Mouse (Mus musculus) kidney, embryonic 16.5 days (tissue): ENCODE results near the gene Cd151. TPM values are rescaled to one million over a fixed set of nuclear protein-coding genes. Genes with fewer than 3 reads are reported as not detected.

Source experiments
- ATAC-seq: fragments of 200-750 bp; cut with Nextera tagmentation; 2 replicates; pipeline ENCODE4 v1.8.0; 2017; ENCODE audit warnings: moderate TSS enrichment; ENCODE audit not compliant: low FRiP score, low TSS enrichment
- H3K27ac ChIP-seq: fragments of 300-500 bp; sonication (generic); 2 replicates; pipeline ENCODE4 v1.5.1; 2014; ENCODE audit warnings: low read length
- H3K27me3 ChIP-seq: fragments of 300-500 bp; sonication (generic); 2 replicates; pipeline ENCODE4 v1.6.1; 2014; ENCODE audit warnings: low read length, control low read depth, mixed read lengths; ENCODE audit not compliant: insufficient read depth
- H3K36me3 ChIP-seq: fragments of 300-500 bp; sonication (generic); 2 replicates; pipeline ENCODE4 v1.6.1; 2014; ENCODE audit warnings: low read length, control low read depth, mixed read lengths; ENCODE audit not compliant: insufficient read depth
- H3K4me1 ChIP-seq: fragments of 300-500 bp; sonication (generic); 2 replicates; pipeline ENCODE4 v1.6.1; 2014; ENCODE audit warnings: low read length, control low read depth, mixed read lengths; ENCODE audit not compliant: insufficient read depth
- H3K4me2 ChIP-seq: fragments of 300-500 bp; sonication (generic); replicated peaks from 2 replicates; pipeline ENCODE4 v1.6.1; 2014; ENCODE audit warnings: low read depth, low read length
- H3K4me3 ChIP-seq: fragments of 300-500 bp; sonication (generic); 2 replicates; pipeline ENCODE4 v1.5.1; 2014; ENCODE audit warnings: mild to moderate bottlenecking, low read length
- H3K9ac ChIP-seq: fragments of 300-500 bp; sonication (generic); replicated peaks from 2 replicates; pipeline ENCODE4 v1.6.1; 2014; ENCODE audit warnings: low read length
- H3K9me3 ChIP-seq: fragments of 300-500 bp; sonication (generic); 2 replicates; pipeline ENCODE4 v1.6.1; 2016; ENCODE audit warnings: low read length, control low read depth
- WGBS: fragments of 180-500 bp; shearing (Covaris S2); extraction: QIAGEN DNeasy Blood & Tissue Kit; methylation state at CpG from one replicate; pipeline ENCODE4 v1.1.7; 2014; 5-methylcytosine and 5-hydroxymethylcytosine counted together
- polyA plus RNA-seq: library from polyadenylated mRNA; unstranded; fragments of >200 nt; fragmentation: Nextera tagmentation; extraction: Ambion mirVana; gene quantifications from 2 replicates; pipeline ENCODE4 v1.2.1, GENCODE M21; 2015

Gene Cd151
- polyA plus RNA-seq, 1 experiment from 2014 or later = 54.3 TPM

DNA sequence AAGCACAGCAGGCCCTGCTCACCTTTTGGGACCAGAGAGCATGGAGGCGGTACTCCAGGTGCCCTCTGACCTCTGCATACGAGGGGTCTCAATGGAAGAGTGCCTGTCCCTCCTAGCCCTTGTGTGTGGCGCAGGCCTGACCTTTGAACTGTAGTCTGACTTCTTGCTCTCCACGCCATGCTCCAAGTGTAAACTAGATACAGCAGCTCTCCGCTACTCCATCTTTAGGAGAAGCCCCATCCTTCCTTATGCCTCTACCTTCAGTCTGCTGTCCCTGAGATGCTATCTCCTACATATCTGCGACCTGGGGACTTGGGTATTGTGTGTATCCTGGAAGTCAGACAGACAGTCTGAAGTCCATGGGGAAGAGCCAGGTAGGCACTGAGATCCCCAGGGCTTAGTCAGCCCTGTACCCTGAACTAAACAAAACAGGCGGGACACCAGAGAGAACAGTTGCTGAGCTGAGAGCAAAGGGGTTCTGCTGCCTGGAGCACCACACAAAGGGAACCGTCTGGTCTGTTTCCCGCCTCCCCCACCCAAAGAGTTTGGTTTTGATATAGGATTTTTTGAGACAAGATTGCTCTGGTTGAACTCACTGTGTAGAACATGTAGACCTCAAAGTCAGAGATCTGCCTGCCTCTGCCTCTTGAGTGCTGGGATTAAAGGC is 31.2 kb upstream of the Cd151 start:
- Histone ChIP-seq H3K4me2 (peak overlapping the region; percentile 87; the same call in 1 of the 2 replicates), H3K27ac (no peak overlapping the region), H3K4me1 (peaks cover 32% of the 10 kb centered on the region), H3K9ac (no peak overlapping the region), H3K4me3 (0 out of 2 replicates have a peak overlapping the region, but pooled peaks have one; percentile 57), H3K27me3 (no peaks in the 10 kb centered on the region), H3K36me3 (peaks cover 43% of the 10 kb centered on the region), H3K9me3 (no peaks in the 10 kb centered on the region)
- 78% methylated on average over 9 of the region's 9 CpGs for WGBS
- no peak for ATAC-seq

GRCm38 (mm10) chr7:141436523-141436892 is 30.7 kb upstream of the Cd151 start:
- Histone ChIP-seq H3K9ac (peak overlapping the region; percentile 77), H3K4me1 (peaks cover 32% of the 10 kb centered on the region), H3K9me3 (no peaks in the 10 kb centered on the region), H3K36me3 (peaks cover 38% of the 10 kb centered on the region), H3K27me3 (no peaks in the 10 kb centered on the region), H3K27ac (no peak overlapping the region), H3K4me3 (peak overlapping the region; percentile 58), H3K4me2 (peak overlapping the region; percentile 93)
- ATAC-seq = no peak
- 55% methylated on average over 2 of the region's 2 CpGs for WGBS

DNA sequence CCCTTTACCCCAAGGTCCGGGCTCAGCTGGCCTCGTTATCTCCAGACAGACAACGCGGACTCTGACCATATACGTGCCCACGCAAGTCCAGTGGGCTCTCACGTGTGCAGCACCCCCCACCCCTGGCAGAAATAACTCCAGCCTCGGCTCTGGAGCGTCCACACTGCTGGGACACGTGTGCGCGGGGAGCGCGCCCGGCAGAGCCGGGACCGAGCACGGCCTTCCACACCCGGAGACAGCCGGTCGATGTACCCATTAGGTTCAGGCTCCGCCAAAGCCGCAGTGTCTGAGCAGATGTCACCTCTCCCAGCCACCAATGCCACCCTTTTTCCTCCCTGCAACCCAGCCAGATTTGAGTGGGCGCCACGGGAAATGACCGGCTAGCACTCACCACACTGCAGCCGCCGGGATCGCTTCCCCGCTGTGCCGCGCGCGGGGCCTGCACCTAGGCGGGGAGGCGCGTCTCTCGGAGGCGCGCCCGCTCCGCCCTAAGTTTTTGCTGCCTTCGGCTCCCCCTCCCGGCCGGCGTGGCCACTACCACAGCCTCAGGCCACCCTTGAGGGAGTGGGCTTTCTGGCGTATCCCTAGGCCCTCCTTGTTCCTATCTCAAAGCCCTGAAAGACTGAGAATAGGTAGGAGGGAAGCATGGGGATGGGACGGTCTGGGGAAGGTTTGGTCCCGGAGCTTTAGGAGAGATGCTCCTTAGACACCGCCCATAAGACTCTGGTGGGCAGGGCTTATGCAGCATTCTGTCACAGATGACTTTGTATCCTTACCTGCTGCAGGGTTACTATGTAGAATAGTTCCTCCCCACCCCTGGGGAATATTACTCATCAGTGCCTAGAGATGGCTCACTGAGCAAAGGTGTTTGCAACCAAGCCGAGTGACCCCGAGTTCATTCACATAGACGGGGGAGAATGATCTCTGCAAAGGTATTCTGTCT is 29.7 kb upstream of the Cd151 start, which contains the start of gene Slc25a22:
Slc25a22 (minus strand) TSS at position 715 of the 943 bp plus-strand sequence.
- no peaks in the 10 kb centered on the region for H3K27me3 ChIP-seq
- H3K4me1 ChIP-seq = peaks cover 41% of the 10 kb centered on the region
- H3K4me2 ChIP-seq = peak within 1 kb of the TSS; percentile 93
- H3K9ac ChIP-seq = peak within 1 kb of the TSS; percentile 77
- H3K27ac ChIP-seq = no peak within 1 kb of the TSS
- peaks cover 29% of the 10 kb centered on the region for H3K36me3 ChIP-seq
- no peaks in the 10 kb centered on the region for H3K9me3 ChIP-seq
- H3K4me3 ChIP-seq = peak within 1 kb of the TSS; percentile 58
- 6% methylated on average over 53 of the region's 53 CpGs for WGBS
- peak; percentile 69 for ATAC-seq

DNA sequence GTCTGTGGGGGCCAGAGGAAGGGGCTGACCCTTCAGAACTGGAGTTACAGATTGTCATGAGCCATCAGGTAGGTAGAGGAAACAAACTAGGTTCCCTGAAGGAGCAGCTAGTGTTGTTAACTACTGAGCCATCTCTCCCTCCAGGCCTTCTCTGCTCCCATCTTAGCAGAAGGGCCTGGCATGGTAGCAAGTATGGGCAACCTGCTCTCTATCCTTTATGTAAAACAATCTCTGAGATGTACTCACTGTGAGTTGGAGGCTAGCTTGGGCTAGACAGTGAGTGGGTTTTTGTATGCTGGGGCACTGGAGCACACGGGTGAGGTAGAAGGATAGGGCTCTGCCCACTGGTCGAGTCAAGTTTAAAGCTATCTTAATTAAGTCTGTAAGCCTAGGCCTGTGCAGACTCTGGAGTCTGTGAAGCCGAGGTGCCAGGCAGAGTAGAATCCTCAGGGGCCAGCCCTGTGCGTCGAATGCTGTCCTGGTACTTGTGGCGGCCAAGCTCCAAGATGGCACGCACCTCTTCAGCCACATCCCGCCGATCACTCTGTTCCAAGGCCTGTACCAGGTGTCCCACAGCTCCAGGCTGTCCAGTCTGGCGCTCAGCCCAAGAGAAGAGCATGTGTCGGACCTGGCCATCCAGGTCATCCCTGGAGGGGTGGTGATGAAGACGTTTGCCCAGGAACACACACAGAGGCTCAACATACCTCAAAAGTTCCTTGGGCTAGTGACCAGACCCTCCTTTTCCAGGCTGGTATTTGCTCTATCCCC is 28.8 kb upstream of the Cd151 start:
- Histone ChIP-seq H3K9me3 (no peaks in the 10 kb centered on the region), H3K9ac (no peak overlapping the region), H3K4me3 (no peak overlapping the region), H3K4me1 (peaks cover 50% of the 10 kb centered on the region), H3K27ac (no peak overlapping the region), H3K27me3 (no peaks in the 10 kb centered on the region), H3K4me2 (no peak overlapping the region), H3K36me3 (peaks cover 22% of the 10 kb centered on the region)
- 91% methylated on average over 12 of the region's 12 CpGs for WGBS
- no peak for ATAC-seq

GRCm38 (mm10) chr7:141439140-141439679 is 28.0 kb upstream of the Cd151 start:
- Histone ChIP-seq H3K36me3 (peaks cover 19% of the 10 kb centered on the region; the same call in 1 of the 2 replicates), H3K4me2 (no peak overlapping the region), H3K4me1 (peaks cover 49% of the 10 kb centered on the region), H3K27ac (no peak overlapping the region), H3K9me3 (no peaks in the 10 kb centered on the region), H3K9ac (no peak overlapping the region), H3K27me3 (no peaks in the 10 kb centered on the region), H3K4me3 (no peak overlapping the region)
- 96% methylated on average over 10 of the region's 10 CpGs for WGBS
- no peak for ATAC-seq

DNA sequence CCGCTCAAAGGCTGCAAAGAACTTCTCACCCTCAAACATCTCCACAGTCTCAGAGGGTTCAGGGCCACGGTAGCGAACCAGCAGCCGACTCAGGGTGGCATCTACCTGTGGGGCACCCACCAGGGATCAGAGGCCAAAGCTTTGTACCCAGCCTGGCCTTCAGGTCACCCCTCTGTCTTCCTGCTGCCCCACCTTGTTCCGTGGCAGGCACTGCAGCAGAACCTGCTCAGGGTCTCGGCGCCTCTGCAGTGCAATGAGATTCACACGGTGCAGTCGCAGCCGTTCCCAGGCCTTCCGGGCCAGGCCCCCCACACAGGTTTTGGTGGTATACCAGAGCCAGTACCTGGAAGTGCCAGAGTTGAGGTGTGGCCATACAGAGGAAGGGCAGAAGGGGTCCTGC is 27.4 kb upstream of the Cd151 start:
- H3K4me2 ChIP-seq = no peak overlapping the region
- no peak overlapping the region for H3K4me3 ChIP-seq
- peaks cover 43% of the 10 kb centered on the region for H3K4me1 ChIP-seq
- H3K9ac ChIP-seq = no peak overlapping the region
- 95% methylated on average over 11 of the region's 11 CpGs for WGBS
- no peaks in the 10 kb centered on the region for H3K9me3 ChIP-seq
- H3K36me3 ChIP-seq = peaks cover 19% of the 10 kb centered on the region; the same call in 1 of the 2 replicates
- no peaks in the 10 kb centered on the region for H3K27me3 ChIP-seq
- H3K27ac ChIP-seq = no peak overlapping the region
- no peak for ATAC-seq

DNA sequence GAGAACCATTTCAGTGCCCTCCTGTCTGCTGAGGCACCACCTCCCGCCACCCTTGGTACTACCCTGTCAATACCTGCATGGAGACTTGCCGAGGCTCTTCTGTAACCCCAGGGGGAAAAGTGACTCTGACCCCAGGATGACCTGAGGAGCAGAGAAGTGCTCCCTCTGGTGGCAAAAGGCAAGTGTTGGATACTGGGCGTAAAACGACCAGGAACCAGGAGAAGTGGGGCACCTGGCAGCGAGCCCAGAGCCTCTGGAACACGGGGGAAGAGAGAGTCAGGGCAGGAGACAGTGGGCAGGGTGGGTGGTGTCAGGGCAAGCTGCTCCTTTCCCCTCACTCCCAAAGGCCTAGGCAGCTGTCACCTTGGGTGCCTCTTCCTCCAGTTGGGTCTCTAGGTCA is 26.6 kb upstream of the Cd151 start:
- ATAC-seq = no peak
- WGBS = 36% methylated on average over 6 of the region's 6 CpGs
- Histone ChIP-seq H3K4me3 (no peak overlapping the region), H3K4me1 (peaks cover 37% of the 10 kb centered on the region), H3K9me3 (no peaks in the 10 kb centered on the region), H3K27ac (no peak overlapping the region), H3K9ac (no peak overlapping the region), H3K4me2 (no peak overlapping the region), H3K27me3 (no peaks in the 10 kb centered on the region), H3K36me3 (peaks cover 19% of the 10 kb centered on the region; the same call in 1 of the 2 replicates)

DNA sequence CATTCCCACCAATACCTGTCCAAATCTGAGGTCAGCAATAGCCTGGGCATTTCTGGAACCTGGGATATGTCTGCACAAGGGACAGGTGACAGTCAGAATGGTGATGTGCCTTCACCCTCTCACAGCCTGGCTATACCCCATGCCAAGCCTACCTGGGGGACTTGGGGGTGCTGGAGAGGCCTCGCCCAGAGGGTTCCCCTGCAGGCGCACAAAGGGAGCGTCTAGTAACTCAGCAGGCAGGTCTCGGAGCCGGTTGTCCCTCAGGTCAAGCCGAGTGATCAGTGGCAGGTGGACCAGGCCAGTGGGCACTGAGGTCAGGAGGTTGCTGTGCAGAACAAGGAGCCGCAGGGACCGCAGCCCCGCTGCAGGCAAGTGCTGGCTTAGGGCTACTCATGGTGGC is 25.7 kb upstream of the Cd151 start:
- Histone ChIP-seq H3K27ac (no peak overlapping the region), H3K27me3 (no peaks in the 10 kb centered on the region), H3K9me3 (no peaks in the 10 kb centered on the region), H3K36me3 (peaks cover 19% of the 10 kb centered on the region; the same call in 1 of the 2 replicates), H3K4me1 (peaks cover 29% of the 10 kb centered on the region), H3K4me2 (no peak overlapping the region), H3K4me3 (no peak overlapping the region), H3K9ac (no peak overlapping the region)
- ATAC-seq = no peak
- WGBS = 88% methylated on average over 9 of the region's 9 CpGs

GRCm38 (mm10) chr7:141442199-141442598 is 25.0 kb upstream of the Cd151 start:
- peaks cover 19% of the 10 kb centered on the region; the same call in 1 of the 2 replicates for H3K36me3 ChIP-seq
- WGBS = 93% methylated on average over 13 of the region's 13 CpGs
- H3K27me3 ChIP-seq = no peaks in the 10 kb centered on the region
- peak overlapping the region; percentile 54; the same call in 1 of the 2 replicates for H3K4me3 ChIP-seq
- no peak for ATAC-seq
- H3K9ac ChIP-seq = peak overlapping the region; percentile 66
- peak overlapping the region; percentile 89 for H3K4me2 ChIP-seq
- H3K9me3 ChIP-seq = no peaks in the 10 kb centered on the region
- H3K4me1 ChIP-seq = peaks cover 22% of the 10 kb centered on the region
- H3K27ac ChIP-seq = no peak overlapping the region
